Mouse (Mus musculus) G1E (cell line): ENCODE data around the gene Tmem171.

Source experiments
- CTCF ChIP-seq: IDR thresholded peaks from 2 replicates; pipeline ENCODE4 v1.5.1; 2012; ENCODE audit warnings: low read depth, low read length, inconsistent platforms, mixed read lengths
- GATA1 ChIP-seq: IDR thresholded peaks from 2 replicates; pipeline ENCODE4 v1.6.1; 2012; ENCODE audit warnings: borderline replicate concordance, low read length, inconsistent platforms, mixed read lengths
- TAL1 ChIP-seq: conservative IDR thresholded peaks from 2 replicates; pipeline ENCODE4 v1.6.1; 2012; ENCODE audit warnings: low read depth, low read length, inconsistent platforms, mixed read lengths

DNA sequence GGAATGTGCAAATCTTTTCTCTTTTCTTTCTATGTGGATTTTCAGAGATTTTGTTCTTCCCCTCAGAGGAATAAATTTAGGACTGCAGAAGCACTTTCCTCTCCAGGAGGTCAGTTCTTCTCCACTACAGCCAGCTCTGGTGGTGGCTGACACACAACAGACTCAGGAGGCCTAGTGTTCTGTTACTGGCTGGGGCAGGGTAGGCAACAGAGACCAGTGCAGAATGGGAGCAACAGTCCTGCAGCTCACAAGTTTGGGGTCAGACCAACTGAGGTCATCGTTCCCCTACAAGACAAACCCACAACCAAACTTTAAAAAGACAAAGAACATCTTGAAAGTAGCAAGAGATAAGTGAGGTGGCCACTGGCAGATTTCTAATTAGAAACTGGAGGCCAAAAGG is 16.0 kb upstream of the Tmem171 start:
- no peak for TF ChIP-seq CTCF
- no peak for TF ChIP-seq GATA1
- no peak for TF ChIP-seq TAL1
